Mouse (Mus musculus) heart, embryonic 12.5 days (tissue): ENCODE measurements around the gene Fam32a. TPM values are rescaled to one million over a fixed set of nuclear protein-coding genes. Genes with fewer than 3 reads are reported as not detected.

ENCODE experiments used
- ATAC-seq: fragments of 200-750 bp; cut with Nextera tagmentation; 2 replicates; pipeline ENCODE4 v1.8.0; 2017; ENCODE audit warnings: moderate TSS enrichment, moderate library complexity; ENCODE audit not compliant: insufficient number of reproducible peaks, low FRiP score
- H3K27ac ChIP-seq: fragments of 300-500 bp; sonication (generic); 2 replicates; pipeline ENCODE4 v1.5.1; 2016; ENCODE audit warnings: mild to moderate bottlenecking, moderate library complexity; ENCODE audit not compliant: poor library complexity, severe bottlenecking
- H3K27me3 ChIP-seq: fragments of 300-500 bp; sonication (generic); replicated peaks from 2 replicates; pipeline ENCODE4 v1.6.1; 2016; ENCODE audit warnings: mild to moderate bottlenecking, moderate library complexity
- H3K36me3 ChIP-seq: fragments of 300-500 bp; sonication (generic); 2 replicates; pipeline ENCODE4 v1.6.1; 2016; ENCODE audit warnings: mild to moderate bottlenecking, moderate library complexity
- H3K4me1 ChIP-seq: fragments of 300-500 bp; sonication (generic); replicated peaks from 2 replicates; pipeline ENCODE4 v1.6.1; 2016; ENCODE audit warnings: mild to moderate bottlenecking
- H3K4me2 ChIP-seq: fragments of 300-500 bp; sonication (generic); 2 replicates; pipeline ENCODE4 v1.6.1; 2016; ENCODE audit warnings: mild to moderate bottlenecking, moderate library complexity
- H3K4me3 ChIP-seq: fragments of 300-500 bp; sonication (generic); 2 replicates; pipeline ENCODE4 v1.5.1; 2016; ENCODE audit warnings: mild to moderate bottlenecking
- H3K9ac ChIP-seq: fragments of 300-500 bp; sonication (generic); 2 replicates; pipeline ENCODE4 v1.6.1; 2016; ENCODE audit warnings: mild to moderate bottlenecking, moderate library complexity
- H3K9me3 ChIP-seq: fragments of 300-500 bp; sonication (generic); replicated peaks from 2 replicates; pipeline ENCODE4 v1.6.1; 2016; ENCODE audit warnings: mild to moderate bottlenecking, moderate library complexity
- WGBS: fragments of 180-500 bp; shearing (Covaris S2); methylation state at CpG from one replicate; pipeline ENCODE4 v1.1.7; 2016; 5-methylcytosine and 5-hydroxymethylcytosine counted together
- polyA plus RNA-seq: library from polyadenylated mRNA; unstranded; fragments of >200 nt; fragmentation: Nextera tagmentation; extraction: Ambion mirVana; gene quantifications from 2 replicates; pipeline ENCODE4 v1.2.1, GENCODE M21; 2016

Fam32a gene
- polyA plus RNA-seq, 1 experiment from 2014 or later: 43.9 TPM

DNA sequence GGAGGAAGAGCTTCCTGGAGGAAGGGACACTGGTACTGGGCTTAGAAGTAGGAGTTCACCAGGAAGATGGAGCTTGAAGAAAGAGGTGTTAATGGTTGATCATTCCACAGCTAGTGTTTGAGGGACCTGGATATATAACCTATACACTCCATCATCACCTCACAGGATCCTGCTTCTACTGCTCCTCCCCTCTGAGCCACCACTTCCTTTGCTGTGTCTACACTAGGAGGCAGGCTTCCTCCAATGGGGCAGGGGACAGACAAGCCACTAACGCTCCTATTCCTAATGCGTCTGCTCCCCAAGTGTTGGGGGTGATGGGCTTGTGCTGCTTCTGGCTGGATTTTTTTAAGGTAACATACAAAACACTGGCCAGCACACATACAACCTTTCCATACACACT, 8.8 kb upstream of the Fam32a start:
- no peak for ATAC-seq
- Histone ChIP-seq H3K9me3 (no peaks in the 10 kb centered on the region), H3K27me3 (peaks cover 14% of the 10 kb centered on the region; the same call in 1 of the 2 replicates), H3K36me3 (no peaks in the 10 kb centered on the region), H3K4me2 (no peak overlapping the region), H3K9ac (no peak overlapping the region), H3K4me1 (no peaks in the 10 kb centered on the region), H3K27ac (no peak overlapping the region), H3K4me3 (no peak overlapping the region)
- 44% methylated on average over 2 of the region's 2 CpGs for WGBS

DNA sequence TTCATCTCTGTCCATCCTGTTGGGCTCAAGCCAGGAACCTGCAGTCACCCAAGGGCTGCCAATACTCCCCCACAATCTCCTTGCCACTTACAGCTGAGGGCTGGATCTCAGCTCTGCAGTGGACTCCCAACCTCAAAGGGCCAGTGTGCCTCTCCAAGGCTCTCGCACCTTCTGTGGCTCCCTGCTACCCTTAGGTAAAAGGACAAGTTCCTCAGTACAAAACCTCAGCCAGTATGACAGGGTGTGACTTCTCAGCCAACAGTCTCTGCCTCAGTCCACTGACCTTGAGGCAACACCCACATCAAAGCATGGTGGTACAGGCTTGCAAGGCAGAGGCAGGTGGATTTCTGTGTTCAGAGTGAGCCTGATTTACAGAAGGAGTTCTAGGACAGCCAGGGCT, 7.7 kb upstream of the Fam32a start:
- no peak for ATAC-seq
- no peak overlapping the region for H3K9ac ChIP-seq
- H3K4me1 ChIP-seq: no peaks in the 10 kb centered on the region
- no peak overlapping the region for H3K27ac ChIP-seq
- WGBS: 78% methylated on average over 1 of the region's 1 CpGs
- H3K27me3 ChIP-seq: peaks cover 19% of the 10 kb centered on the region; the same call in 1 of the 2 replicates
- no peaks in the 10 kb centered on the region for H3K9me3 ChIP-seq
- H3K36me3 ChIP-seq: no peaks in the 10 kb centered on the region
- no peak overlapping the region for H3K4me2 ChIP-seq
- no peak overlapping the region for H3K4me3 ChIP-seq

DNA sequence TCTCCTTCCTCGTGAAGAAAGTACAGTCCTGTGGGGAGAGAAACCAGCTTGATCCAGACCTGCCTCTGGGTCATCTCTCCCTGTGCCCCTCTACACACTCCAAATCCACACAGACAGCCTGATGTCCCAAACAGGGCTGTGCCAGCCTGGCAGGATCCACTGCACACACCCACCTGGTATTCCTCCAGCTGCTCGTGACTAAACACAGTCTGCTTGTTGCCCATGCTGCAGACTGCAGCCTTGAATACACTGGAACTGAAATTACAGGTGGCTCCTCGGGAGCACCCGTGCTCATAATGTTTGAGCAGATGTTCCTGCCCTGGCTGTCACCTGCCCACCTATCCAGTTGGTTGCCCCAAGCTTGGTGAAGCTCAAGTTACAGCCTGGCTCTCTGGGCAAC, 6.8 kb upstream of the Fam32a start, which contains the start of gene Cib3:
TSS of gene Cib3 (minus strand) at position 87 of the 400 bp plus-strand sequence.
- Histone ChIP-seq H3K27me3 (peaks cover 21% of the 10 kb centered on the region), H3K9ac (no peak within 1 kb of the TSS), H3K36me3 (no peaks in the 10 kb centered on the region), H3K4me1 (no peaks in the 10 kb centered on the region), H3K4me2 (no peak within 1 kb of the TSS), H3K9me3 (no peaks in the 10 kb centered on the region), H3K27ac (no peak within 1 kb of the TSS), H3K4me3 (no peak within 1 kb of the TSS)
- 65% methylated on average over 4 of the region's 4 CpGs for WGBS
- ATAC-seq: no peak

DNA sequence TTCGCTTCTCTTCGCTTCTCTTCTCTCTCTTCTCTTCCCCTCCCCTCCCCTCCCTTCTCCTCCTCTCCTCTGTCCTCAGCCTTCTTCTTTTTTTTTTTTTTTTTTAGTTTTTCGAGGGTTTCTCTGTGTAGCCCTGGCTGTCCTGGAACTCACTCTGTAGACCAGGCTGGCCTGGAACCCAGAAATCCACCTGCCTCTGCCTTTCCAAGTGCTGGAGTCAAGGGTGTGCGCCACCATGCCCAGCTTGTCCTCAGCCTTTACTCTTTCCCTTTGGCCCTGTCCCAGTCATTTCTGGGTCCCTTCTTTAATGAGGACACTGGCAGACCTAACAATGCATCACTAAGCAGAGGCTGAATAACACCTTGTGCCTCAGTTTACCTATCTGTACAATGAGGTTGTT, 6.0 kb upstream of the Fam32a start, which contains the start of gene Gm11034:
TSS of gene Gm11034 (minus strand) at position 101 of the 400 bp plus-strand sequence.
- H3K4me2 ChIP-seq: no peak within 1 kb of the TSS
- no peak within 1 kb of the TSS for H3K27ac ChIP-seq
- no peak within 1 kb of the TSS for H3K4me3 ChIP-seq
- WGBS: 70% methylated on average over 4 of the region's 4 CpGs
- no peaks in the 10 kb centered on the region for H3K4me1 ChIP-seq
- H3K9ac ChIP-seq: no peak within 1 kb of the TSS
- H3K9me3 ChIP-seq: no peaks in the 10 kb centered on the region
- H3K27me3 ChIP-seq: peaks cover 21% of the 10 kb centered on the region
- no peaks in the 10 kb centered on the region for H3K36me3 ChIP-seq
- no peak for ATAC-seq

DNA sequence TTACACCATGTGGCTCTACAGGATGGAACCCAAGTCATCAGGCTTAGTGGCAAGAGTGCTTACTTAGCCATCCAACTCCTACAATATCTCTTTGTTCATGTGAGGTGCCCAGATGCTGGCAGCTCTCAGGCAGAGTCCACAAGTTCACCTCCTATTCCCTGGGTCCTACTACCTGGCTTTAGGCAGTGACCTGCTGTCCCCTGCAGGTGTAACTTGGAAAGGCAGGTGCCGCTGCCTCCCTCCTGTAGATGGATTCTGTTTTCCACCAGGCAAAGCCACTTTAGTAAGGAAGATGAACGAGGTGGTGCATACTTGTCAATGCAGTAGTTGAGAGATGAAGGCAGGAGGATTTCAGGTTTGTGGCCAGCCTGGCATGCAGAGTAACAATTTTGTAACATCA, 4.5 kb upstream of the Fam32a start:
- WGBS: 29% methylated on average over 2 of the region's 2 CpGs
- no peak overlapping the region for H3K27ac ChIP-seq
- no peak overlapping the region for H3K4me3 ChIP-seq
- peaks cover 21% of the 10 kb centered on the region for H3K27me3 ChIP-seq
- H3K9ac ChIP-seq: no peak overlapping the region
- no peak overlapping the region for H3K4me2 ChIP-seq
- no peaks in the 10 kb centered on the region for H3K4me1 ChIP-seq
- no peaks in the 10 kb centered on the region for H3K9me3 ChIP-seq
- no peak for ATAC-seq
- no peaks in the 10 kb centered on the region for H3K36me3 ChIP-seq

DNA sequence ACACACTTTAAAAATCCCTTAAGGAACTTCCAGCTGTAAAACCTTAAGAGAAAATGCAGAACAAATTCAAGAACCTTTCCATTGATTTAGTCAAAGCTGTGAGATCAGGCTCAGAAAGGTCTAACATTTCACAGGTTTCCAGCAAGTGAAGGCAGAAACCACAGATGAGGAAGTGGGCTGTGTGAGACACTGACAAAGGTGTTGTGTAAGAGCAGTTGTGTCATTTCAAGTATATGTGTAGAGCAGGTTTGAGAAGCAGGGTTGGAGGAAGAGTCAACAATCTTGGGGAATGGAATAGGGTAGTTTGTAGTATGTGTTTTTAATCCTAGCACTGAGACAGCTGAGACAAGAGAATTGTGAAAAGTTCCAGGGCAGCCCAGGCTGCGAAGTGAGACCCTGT, 3.7 kb upstream of the Fam32a start:
- Histone ChIP-seq H3K9me3 (no peaks in the 10 kb centered on the region), H3K27ac (no peak overlapping the region), H3K4me2 (no peak overlapping the region), H3K4me3 (no peak overlapping the region), H3K9ac (no peak overlapping the region), H3K4me1 (peaks cover 8% of the 10 kb centered on the region), H3K36me3 (no peaks in the 10 kb centered on the region), H3K27me3 (peaks cover 21% of the 10 kb centered on the region)
- no peak for ATAC-seq
- WGBS: 29% methylated on average over 1 of the region's 1 CpGs

DNA sequence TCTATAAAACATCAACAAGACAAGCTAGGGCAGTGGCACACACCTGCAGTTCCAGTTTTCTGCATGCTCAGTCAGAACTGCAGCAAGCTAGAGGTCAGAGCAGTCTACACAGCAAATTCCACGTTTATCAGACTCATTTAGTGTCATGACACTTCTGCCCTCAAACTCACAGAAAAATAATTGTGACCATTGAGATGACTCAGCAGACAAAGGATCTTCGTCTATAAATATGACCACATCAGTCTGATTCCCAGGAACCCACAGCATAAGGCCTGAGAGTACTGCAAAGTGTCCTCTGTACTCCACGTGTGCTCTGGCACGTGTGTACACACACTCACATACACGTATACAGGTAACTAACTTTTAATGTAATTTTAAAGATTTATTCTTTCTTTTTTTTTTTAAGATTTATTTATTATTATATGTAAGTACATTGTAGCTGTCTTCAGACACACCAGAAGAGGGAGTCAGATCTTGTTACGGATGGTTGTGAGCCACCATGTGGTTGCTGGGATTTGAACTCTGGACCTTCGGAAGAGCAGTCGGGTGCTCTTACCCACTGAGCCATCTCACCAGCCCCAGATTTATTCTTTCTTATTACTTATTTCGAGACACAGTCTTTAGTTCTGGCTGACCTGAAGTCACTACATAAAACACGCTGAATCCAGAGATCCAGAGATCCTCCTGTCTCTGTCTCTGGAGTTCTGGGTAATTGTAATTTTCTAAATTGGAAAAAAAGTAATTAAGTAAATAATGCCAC, 569 bp upstream of the Fam32a start:
- ATAC-seq: no peak
- Histone ChIP-seq H3K9ac (no peak overlapping the region), H3K27me3 (peaks cover 14% of the 10 kb centered on the region; the same call in 1 of the 2 replicates), H3K27ac (no peak overlapping the region), H3K4me1 (peaks cover 10% of the 10 kb centered on the region), H3K9me3 (no peaks in the 10 kb centered on the region), H3K4me3 (peak overlapping the region; percentile 77), H3K36me3 (peaks cover 26% of the 10 kb centered on the region), H3K4me2 (peak overlapping the region; percentile 71)
- 82% methylated on average over 10 of the region's 10 CpGs for WGBS

DNA sequence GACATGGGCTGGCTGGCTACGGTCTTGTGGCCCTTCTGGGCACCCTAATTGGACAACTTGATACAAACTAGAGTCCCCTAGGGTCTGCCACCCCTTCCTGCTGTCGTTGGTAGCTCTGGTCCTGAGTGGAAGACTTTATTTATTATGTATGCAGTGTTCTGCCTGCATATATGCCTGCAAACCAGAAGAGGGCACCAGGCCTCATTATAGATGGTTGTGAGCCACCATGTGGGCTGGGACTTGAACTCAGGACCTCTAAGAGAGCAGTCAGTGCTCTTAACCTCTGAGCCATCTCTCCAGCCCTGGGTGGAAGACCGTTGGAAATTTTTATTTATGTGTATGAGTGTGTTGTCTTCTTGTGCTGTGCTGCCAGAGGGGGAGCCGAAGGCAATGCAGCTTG, 1.2 kb downstream of the Fam32a start:
- peaks cover 7% of the 10 kb centered on the region; the same call in 1 of the 2 replicates for H3K27me3 ChIP-seq
- 84% methylated on average over 4 of the region's 4 CpGs for WGBS
- no peak overlapping the region for H3K9ac ChIP-seq
- H3K4me3 ChIP-seq: peak overlapping the region; percentile 77
- H3K36me3 ChIP-seq: peaks cover 28% of the 10 kb centered on the region
- no peaks in the 10 kb centered on the region for H3K9me3 ChIP-seq
- no peak overlapping the region for H3K27ac ChIP-seq
- no peak for ATAC-seq
- H3K4me2 ChIP-seq: peak overlapping the region; percentile 71
- H3K4me1 ChIP-seq: peaks cover 10% of the 10 kb centered on the region

DNA sequence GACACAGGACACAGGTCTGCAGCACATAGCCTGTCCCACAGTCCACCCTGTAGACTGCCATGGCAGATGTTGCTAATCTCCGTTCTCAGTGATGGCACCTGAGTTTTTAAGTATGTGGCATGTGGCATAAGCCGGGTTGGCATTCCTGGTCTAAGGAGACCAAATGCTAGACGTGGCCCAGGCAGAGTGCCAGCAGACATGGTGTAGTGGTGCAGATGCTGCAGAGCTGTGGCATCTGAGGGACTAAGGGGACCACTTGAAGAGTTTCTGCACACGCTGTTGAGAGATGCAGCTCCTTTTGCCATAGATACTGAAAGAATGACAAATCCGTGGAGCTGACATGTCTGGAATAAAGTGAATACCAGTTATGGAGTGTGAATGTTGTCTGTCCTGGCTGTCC, 3.1 kb downstream of the Fam32a start:
- Histone ChIP-seq H3K9me3 (no peaks in the 10 kb centered on the region), H3K27ac (no peak overlapping the region), H3K4me2 (no peak overlapping the region), H3K27me3 (no peaks in the 10 kb centered on the region), H3K4me3 (no peak overlapping the region), H3K4me1 (peaks cover 10% of the 10 kb centered on the region), H3K9ac (no peak overlapping the region), H3K36me3 (peaks cover 28% of the 10 kb centered on the region)
- no peak for ATAC-seq
- WGBS: 88% methylated on average over 5 of the region's 5 CpGs

DNA sequence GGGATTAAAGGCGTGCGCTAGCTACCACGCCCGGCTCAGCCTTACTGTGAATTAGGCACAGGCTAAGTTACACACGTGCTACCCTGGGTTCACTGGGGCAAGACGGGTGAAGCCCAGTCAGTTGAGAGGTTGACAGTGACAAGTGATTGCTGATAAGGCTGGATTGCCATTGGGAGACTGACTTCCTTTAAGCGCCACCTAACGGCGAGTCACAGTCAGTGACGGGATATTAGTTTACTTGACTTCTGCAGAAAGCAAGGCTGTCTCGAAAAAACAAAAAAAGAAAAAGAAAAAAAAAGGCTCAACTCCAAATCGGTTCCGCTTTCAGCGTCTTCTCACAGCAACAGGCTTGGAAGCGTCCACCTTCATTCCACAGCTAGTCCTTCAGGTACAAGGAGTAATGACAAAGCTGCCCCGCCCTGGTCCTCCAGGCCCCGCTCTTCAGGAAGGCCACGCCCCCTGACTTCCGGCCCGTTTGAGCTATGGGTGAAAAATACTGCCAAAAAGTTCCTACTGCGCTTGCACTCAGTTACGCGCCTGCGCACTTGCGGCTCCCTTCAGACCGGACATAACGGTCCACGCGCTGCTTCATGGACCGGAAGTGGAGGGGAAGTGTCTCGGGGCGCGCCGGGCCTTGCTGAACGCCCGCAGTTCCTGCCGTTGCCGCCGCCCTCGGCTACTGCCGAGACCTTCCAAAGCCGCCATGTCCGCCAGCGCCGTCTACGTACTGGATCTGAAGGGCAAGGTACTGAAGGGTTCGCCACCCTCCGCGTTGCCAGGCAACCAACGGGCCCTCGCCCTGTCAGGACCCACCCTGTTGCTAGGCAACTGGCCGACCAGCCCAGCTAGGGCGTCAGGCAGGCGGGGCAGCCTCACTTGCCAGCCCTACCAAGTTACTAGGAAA, 20.2 kb downstream of the Fam32a start, which contains the start of gene Ap1m1:
TSS of gene Ap1m1 (plus strand) at position 520 of the 904 bp plus-strand sequence.
- Histone ChIP-seq H3K4me2 (peak within 1 kb of the TSS; percentile 73), H3K9me3 (no peaks in the 10 kb centered on the region), H3K9ac (peak within 1 kb of the TSS; percentile 77), H3K4me3 (peak within 1 kb of the TSS; percentile 73), H3K27ac (peak within 1 kb of the TSS; percentile 94), H3K27me3 (no peaks in the 10 kb centered on the region), H3K36me3 (peaks cover 17% of the 10 kb centered on the region; the same call in 1 of the 2 replicates), H3K4me1 (peaks cover 21% of the 10 kb centered on the region)
- peak; percentile 96 for ATAC-seq
- under 1% methylated on average over 54 of the region's 54 CpGs for WGBS

DNA sequence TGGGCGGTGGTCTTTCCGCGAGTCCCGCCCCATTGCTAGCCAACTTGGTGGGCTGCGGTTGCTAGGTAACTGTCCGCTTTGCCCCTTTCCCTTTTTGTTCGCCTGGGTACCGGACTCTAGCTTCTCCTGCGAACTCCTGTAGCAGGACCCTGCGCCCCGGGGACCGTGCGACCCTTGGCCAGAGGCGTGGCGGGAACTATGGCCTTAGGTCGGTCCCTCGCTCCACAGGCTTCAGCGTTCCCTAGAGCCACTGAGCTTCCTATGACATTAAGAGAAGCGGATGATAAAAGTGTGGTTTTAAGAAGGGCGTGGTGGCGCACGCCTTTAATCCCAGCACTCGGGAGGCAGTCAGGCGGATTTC, 20.9 kb downstream of the Fam32a start:
- Histone ChIP-seq H3K36me3 (peaks cover 17% of the 10 kb centered on the region; the same call in 1 of the 2 replicates), H3K4me2 (peak overlapping the region; percentile 73), H3K9ac (peak overlapping the region; percentile 77), H3K4me3 (peak overlapping the region; percentile 73), H3K9me3 (no peaks in the 10 kb centered on the region), H3K27ac (peak overlapping the region; percentile 94), H3K27me3 (no peaks in the 10 kb centered on the region), H3K4me1 (peaks cover 21% of the 10 kb centered on the region)
- ATAC-seq: peak; percentile 58
- whole genome bisulfite sequencing: 1% methylated on average over 24 of the region's 24 CpGs
